Mouse (Mus musculus): ENCODE measurements around the gene Tspan7. TPM values are rescaled to one million over a fixed set of nuclear protein-coding genes. Genes with fewer than 3 reads are reported as not detected.

The Tspan7 gene
- polyA plus RNA-seq, 1 experiment, result 712 TPM

DNA sequence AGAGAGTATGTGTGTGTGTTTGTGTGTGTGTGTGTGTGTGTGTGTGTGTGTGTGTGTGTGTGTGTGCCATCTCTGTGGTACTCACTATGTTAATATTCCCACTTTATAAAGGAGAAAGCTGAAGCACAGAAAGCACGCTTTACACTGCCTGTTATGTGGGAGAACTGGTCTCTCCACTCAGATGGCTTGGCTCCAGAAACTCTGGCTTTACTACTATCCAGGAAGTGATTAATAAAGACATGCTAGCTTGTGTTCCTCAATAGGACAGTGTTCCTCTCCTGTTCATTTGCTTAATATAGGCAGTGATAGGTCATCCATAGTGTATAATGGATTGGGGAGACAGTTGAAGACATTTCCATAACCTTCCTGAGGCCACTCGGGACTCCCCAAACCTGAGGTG, 54.1 kb downstream of the Tspan7 start:
- WGBS, result 51% methylated on average over 2 of the region's 2 CpGs
- no peak for DNase-seq
- no peak for TF ChIP-seq CTCF (IDR thresholded peaks at IDR 0.05; ENCODE audit: insufficient read depth, low read length)
- TF ChIP-seq POLR2A (IDR thresholded peaks at IDR 0.05; ENCODE audit: borderline replicate concordance, extremely low read depth, low read depth, low read length), result no peak
- H3K4me1 ChIP-seq (ENCODE audit: control insufficient read depth, insufficient read depth, low read length), result 0 out of 2 replicates have a peak, but pooled peaks cover 3% of the 10 kb centered on the region
- no peak overlapping the region for H3K4me3 ChIP-seq (replicated peaks; ENCODE audit: extremely low read depth, low read depth, low read length)

DNA sequence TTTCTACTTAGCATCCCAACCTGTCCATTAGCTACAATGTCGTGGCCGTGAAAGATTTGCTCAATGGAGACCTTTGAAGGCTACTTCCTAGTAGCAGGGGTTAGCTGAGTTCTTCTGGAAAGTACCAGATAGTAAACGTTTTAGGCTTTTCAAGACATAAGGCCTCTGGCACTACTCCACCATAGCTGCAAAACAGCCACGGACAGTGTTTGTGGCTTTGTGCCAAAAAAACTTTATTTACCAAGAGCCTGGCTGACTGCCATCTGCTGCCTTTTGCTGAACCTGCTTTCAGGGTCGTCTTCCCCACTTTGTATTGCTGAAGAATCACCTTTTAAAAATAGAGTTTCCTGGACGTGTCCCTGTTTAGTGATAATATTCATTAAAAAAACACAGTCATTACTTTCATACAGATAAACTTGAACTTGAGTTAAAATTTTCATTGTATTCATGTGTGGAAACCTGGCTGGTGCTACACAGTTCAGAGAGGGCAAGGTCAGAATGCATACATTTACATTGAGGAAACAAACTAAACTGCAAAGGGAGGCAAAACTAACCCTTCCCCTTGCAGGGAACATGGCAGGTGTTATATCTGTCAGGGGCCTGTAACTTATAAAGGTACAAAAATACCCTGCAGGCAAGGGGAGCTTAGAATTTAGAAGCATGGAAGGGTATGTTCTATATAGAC, 54.7 kb downstream of the Tspan7 start:
- Histone ChIP-seq H3K4me3 (replicated peaks; ENCODE audit: extremely low read depth, low read depth, low read length) (no peak overlapping the region), H3K4me1 (ENCODE audit: control insufficient read depth, insufficient read depth, low read length) (0 out of 2 replicates have a peak, but pooled peaks cover 3% of the 10 kb centered on the region)
- no peak for TF ChIP-seq POLR2A (IDR thresholded peaks at IDR 0.05; ENCODE audit: borderline replicate concordance, extremely low read depth, low read depth, low read length)
- TF ChIP-seq CTCF (IDR thresholded peaks at IDR 0.05; ENCODE audit: insufficient read depth, low read length), result no peak
- no peak for DNase-seq
- 38% methylated on average over 6 of the region's 6 CpGs for WGBS

DNA sequence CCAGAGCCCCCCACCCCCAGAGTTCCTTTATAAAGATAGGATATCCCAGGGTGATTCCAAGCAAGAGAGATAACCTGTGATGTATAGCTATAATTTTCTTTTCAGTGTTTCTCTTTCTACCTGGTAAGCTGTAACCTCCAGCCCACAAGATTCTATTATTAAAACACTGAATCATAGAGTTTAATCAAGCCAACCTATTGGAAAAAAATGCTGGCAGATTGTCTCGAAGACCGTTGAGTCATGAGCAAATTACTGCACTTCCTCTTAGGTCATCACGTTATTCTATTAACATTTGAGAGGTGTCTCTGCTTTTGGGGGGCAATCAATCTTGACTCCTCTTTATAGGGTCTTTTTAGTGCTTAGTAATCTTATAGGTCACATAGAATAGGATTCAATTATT, 61.9 kb downstream of the Tspan7 start:
- 59% methylated on average over 3 of the region's 3 CpGs for WGBS
- Histone ChIP-seq H3K4me3 (replicated peaks; ENCODE audit: extremely low read depth, low read depth, low read length) (no peak overlapping the region), H3K4me1 (ENCODE audit: control insufficient read depth, insufficient read depth, low read length) (no peaks in the 10 kb centered on the region; the same call in 1 of the 2 replicates)
- no peak for TF ChIP-seq POLR2A (IDR thresholded peaks at IDR 0.05; ENCODE audit: borderline replicate concordance, extremely low read depth, low read depth, low read length)
- TF ChIP-seq CTCF (IDR thresholded peaks at IDR 0.05; ENCODE audit: insufficient read depth, low read length), result no peak
- no peak for DNase-seq

DNA sequence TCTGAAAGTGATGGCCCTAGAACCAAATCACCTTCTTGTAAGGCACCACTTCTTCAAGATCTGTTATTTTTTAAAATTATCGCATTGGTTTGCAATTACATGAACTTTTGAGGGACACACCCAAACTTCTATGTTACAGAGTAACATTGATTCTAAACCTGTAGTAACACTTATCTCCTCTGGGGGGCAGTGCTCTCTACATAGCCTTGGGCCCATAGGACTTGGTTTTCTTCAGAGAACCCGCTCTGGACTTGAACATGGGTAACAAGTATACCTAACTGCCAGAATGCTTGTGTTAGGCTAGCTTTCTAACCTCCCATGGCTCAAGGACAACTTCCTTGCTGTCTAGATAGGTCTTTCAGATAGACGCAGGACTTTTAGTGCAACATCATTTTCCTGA, 64.8 kb downstream of the Tspan7 start:
- Histone ChIP-seq H3K4me1 (ENCODE audit: control insufficient read depth, insufficient read depth, low read length) (no peaks in the 10 kb centered on the region; the same call in 1 of the 2 replicates), H3K4me3 (replicated peaks; ENCODE audit: extremely low read depth, low read depth, low read length) (no peak overlapping the region)
- no peak for DNase-seq
- TF ChIP-seq CTCF (IDR thresholded peaks at IDR 0.05; ENCODE audit: insufficient read depth, low read length), result no peak
- TF ChIP-seq POLR2A (IDR thresholded peaks at IDR 0.05; ENCODE audit: borderline replicate concordance, extremely low read depth, low read depth, low read length), result no peak
- 65% methylated on average over 3 of the region's 3 CpGs for WGBS

DNA sequence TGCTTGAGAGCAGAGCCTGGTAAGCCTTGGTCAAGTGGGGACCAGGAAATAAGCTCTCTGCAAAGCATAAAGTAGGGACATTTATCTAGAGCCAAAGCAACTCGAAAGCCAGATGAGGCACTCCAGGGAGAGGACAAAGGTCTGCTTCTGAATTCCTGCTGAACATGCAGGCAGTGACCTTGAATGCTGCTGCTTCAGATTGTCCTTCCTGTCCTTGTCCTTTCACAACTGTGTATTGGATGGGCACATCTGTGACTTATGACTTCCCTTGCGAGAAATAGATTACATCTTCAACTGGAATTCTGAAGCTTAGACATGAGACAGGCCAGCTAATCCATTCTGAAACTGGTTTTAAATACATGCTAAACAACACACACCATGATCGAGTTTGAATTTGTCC, 71.9 kb downstream of the Tspan7 start:
- no peak for DNase-seq
- TF ChIP-seq POLR2A (IDR thresholded peaks at IDR 0.05; ENCODE audit: borderline replicate concordance, extremely low read depth, low read depth, low read length) (no peak), CTCF (IDR thresholded peaks at IDR 0.05; ENCODE audit: insufficient read depth, low read length) (no peak)
- no peak overlapping the region for H3K4me3 ChIP-seq (replicated peaks; ENCODE audit: extremely low read depth, low read depth, low read length)
- 59% methylated on average over 3 of the region's 3 CpGs for WGBS
- no peaks in the 10 kb centered on the region; the same call in 1 of the 2 replicates for H3K4me1 ChIP-seq (ENCODE audit: control insufficient read depth, insufficient read depth, low read length)

DNA sequence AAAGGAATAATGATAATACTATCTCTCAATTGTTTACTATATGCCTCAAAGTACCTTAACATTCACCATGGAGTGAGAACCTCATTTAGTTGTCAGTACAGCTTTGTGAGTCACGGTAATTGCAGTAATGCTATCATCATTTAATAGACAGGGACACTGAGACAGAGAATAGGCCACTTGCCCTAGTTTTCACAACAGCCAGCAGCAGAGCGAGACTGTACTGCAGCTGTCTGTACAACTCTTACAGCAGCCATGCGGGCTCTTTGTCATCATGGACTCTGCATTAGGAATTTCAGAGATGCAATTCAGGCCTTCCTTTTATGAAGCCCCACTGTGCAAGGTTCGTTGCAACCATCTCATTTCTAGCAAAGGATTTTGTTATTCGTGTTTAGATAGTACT, 72.6 kb downstream of the Tspan7 start:
- TF ChIP-seq POLR2A (IDR thresholded peaks at IDR 0.05; ENCODE audit: borderline replicate concordance, extremely low read depth, low read depth, low read length), result no peak
- TF ChIP-seq CTCF (IDR thresholded peaks at IDR 0.05; ENCODE audit: insufficient read depth, low read length), result no peak
- no peak for DNase-seq
- 71% methylated on average over 5 of the region's 5 CpGs for WGBS
- Histone ChIP-seq H3K4me1 (ENCODE audit: control insufficient read depth, insufficient read depth, low read length) (no peaks in the 10 kb centered on the region; the same call in 1 of the 2 replicates), H3K4me3 (replicated peaks; ENCODE audit: extremely low read depth, low read depth, low read length) (no peak overlapping the region)

DNA sequence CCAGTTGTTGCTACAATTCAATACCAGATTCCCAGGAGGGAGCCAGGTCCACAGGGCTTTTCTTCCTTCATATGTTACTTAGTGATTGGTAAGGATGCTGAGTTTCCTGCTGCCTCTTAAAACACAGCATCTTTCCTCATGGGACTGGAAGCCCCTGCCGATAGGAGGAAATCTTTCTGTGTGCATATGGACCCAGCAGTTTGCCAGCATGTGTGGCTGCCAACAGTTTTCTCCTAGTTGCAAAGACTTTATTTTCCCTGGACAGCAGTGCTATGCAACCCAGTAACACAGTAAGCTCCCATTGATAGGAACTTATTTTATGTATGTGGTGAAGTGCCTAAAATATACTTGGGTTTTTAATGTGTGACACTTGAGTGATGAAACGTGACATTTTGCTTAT, 73.7 kb downstream of the Tspan7 start:
- 58% methylated on average over 2 of the region's 2 CpGs for WGBS
- no peaks in the 10 kb centered on the region; the same call in 1 of the 2 replicates for H3K4me1 ChIP-seq (ENCODE audit: control insufficient read depth, insufficient read depth, low read length)
- TF ChIP-seq POLR2A (IDR thresholded peaks at IDR 0.05; ENCODE audit: borderline replicate concordance, extremely low read depth, low read depth, low read length) (no peak), CTCF (IDR thresholded peaks at IDR 0.05; ENCODE audit: insufficient read depth, low read length) (no peak)
- no peak overlapping the region for H3K4me3 ChIP-seq (replicated peaks; ENCODE audit: extremely low read depth, low read depth, low read length)
- DNase-seq, result no peak

DNA sequence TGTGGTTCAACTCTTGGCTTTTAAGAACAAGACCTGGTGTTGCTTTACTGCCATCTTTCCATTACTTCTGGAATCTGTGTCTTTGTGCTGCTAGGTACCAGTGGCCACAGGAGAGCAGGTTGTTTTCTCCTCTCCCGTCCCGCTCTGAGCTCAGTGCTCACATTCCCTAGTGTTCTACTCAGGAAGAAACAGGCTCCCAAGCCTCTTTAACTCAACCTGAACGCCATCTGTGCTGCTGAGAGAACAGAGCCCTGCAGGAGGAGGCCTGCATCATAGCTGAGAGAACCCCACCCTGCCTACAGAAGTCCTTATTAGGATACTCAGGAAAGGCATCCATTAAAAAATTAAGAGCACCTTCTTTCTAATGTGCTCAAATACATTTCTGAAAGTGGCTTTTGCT, 80.9 kb downstream of the Tspan7 start:
- Histone ChIP-seq H3K4me3 (replicated peaks; ENCODE audit: extremely low read depth, low read depth, low read length) (no peak overlapping the region), H3K4me1 (ENCODE audit: control insufficient read depth, insufficient read depth, low read length) (no peaks in the 10 kb centered on the region; the same call in 1 of the 2 replicates)
- DNase-seq, result no peak
- no peak for TF ChIP-seq POLR2A (IDR thresholded peaks at IDR 0.05; ENCODE audit: borderline replicate concordance, extremely low read depth, low read depth, low read length)
- no peak for TF ChIP-seq CTCF (IDR thresholded peaks at IDR 0.05; ENCODE audit: insufficient read depth, low read length)
- WGBS, result 55% methylated on average over 3 of the region's 3 CpGs

DNA sequence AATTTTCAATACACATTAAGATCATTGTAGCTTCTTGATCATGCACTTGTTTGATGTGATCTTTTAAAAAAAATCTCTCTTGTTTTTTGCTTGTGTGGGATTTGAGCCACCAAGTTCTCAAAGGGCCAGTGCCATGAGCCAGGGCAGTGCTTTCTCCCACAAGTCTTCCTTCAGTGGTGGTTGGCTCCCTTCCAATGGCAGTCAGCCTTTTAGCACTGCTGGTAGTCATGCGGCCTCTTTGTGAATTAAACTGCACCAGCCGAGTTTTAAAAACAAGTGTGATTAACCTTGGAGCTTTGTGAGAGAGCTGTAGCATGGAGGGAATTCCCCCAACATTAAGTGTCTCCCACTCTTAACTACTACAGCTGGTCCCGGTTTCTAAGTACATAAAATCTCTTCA, 89.6 kb downstream of the Tspan7 start:
- Histone ChIP-seq H3K4me3 (replicated peaks; ENCODE audit: extremely low read depth, low read depth, low read length) (no peak overlapping the region), H3K4me1 (ENCODE audit: control insufficient read depth, insufficient read depth, low read length) (no peaks in the 10 kb centered on the region; the same call in 1 of the 2 replicates)
- DNase-seq, result no peak
- TF ChIP-seq POLR2A (IDR thresholded peaks at IDR 0.05; ENCODE audit: borderline replicate concordance, extremely low read depth, low read depth, low read length), result no peak
- TF ChIP-seq CTCF (IDR thresholded peaks at IDR 0.05; ENCODE audit: insufficient read depth, low read length), result no peak
- 43% methylated on average over 3 of the region's 3 CpGs for WGBS

DNA sequence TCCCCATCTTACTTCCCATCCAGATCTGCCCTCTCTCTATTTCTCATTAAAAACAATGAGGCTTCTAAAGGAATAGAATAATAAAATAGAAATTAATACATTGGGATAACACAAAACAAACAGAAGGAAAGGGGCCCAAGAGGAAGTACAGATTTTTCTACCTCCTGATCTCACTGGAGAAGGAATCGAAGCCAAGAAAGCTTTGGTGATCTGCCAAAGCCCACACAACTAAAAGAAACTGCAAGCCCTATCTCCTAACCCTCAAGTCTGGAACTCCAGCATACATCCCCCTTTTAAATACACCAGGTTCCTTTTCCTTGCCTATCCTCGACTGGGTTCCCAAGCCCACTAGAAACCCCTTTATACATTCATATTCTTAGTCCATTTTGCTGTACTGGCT, 90.4 kb downstream of the Tspan7 start:
- WGBS, result 35% methylated on average over 2 of the region's 2 CpGs

More for the DNA sequence above, 90.4 kb downstream of the Tspan7 start:
- no peaks in the 10 kb centered on the region; the same call in 1 of the 2 replicates for H3K4me1 ChIP-seq (ENCODE audit: control insufficient read depth, insufficient read depth, low read length)
- DNase-seq, result no peak
- no peak overlapping the region for H3K4me3 ChIP-seq (replicated peaks; ENCODE audit: extremely low read depth, low read depth, low read length)
- no peak for TF ChIP-seq CTCF (IDR thresholded peaks at IDR 0.05; ENCODE audit: insufficient read depth, low read length)
- TF ChIP-seq POLR2A (IDR thresholded peaks at IDR 0.05; ENCODE audit: borderline replicate concordance, extremely low read depth, low read depth, low read length), result no peak

Data from lung, adult 2 months (tissue).